Mouse (Mus musculus): ENCODE results near the gene Cd300ld4. TPM values are rescaled to one million over a fixed set of nuclear protein-coding genes. Genes with fewer than 3 reads are reported as not detected.

The Cd300ld4 gene
- polyA plus RNA-seq, 1 experiment from 2014 or later, result not detected

Other genes with a start within 250 kb of the Cd300ld4 start
- gene Btbd17, start 231.1 kb downstream of the Cd300ld4 start, polyA plus RNA-seq (2016; fragmentation: Nextera tagmentation; extraction: Ambion mirVana), result 61.0 and 68.5 TPM in 2 replicates
- not detected in 2 replicates for gene Gpr142, start 228.1 kb downstream of the Cd300ld4 start, polyA plus RNA-seq (2016; fragmentation: Nextera tagmentation; extraction: Ambion mirVana)
- gene Gprc5c, start 175.9 kb downstream of the Cd300ld4 start, polyA plus RNA-seq (2016; fragmentation: Nextera tagmentation; extraction: Ambion mirVana), result 10.4 and 16.8 TPM in 2 replicates
- gene Cd300a, start 137.0 kb downstream of the Cd300ld4 start, polyA plus RNA-seq (2016; fragmentation: Nextera tagmentation; extraction: Ambion mirVana), result 0.71 and 0.97 TPM in 2 replicates
- 0.08 TPM in 1 of 2 replicates, not detected in the other for gene Cd300lb, start 92.6 kb downstream of the Cd300ld4 start, polyA plus RNA-seq (2016; fragmentation: Nextera tagmentation; extraction: Ambion mirVana)
- gene Cd300c, start 57.9 kb downstream of the Cd300ld4 start, polyA plus RNA-seq (2016; fragmentation: Nextera tagmentation; extraction: Ambion mirVana), result not detected in 2 replicates
- 0.10 and 0.11 TPM in 2 replicates for gene Cd300ld, start 37.1 kb downstream of the Cd300ld4 start, polyA plus RNA-seq (2016; fragmentation: Nextera tagmentation; extraction: Ambion mirVana)
- 0.85 and 1.2 TPM in 2 replicates for gene Cd300c2, start 25.1 kb downstream of the Cd300ld4 start, polyA plus RNA-seq (2016; fragmentation: Nextera tagmentation; extraction: Ambion mirVana)
- gene Cd300ld2, start 10.8 kb downstream of the Cd300ld4 start, polyA plus RNA-seq (2016; fragmentation: Nextera tagmentation; extraction: Ambion mirVana), result not detected in 2 replicates
- gene Cd300ld5, start 10.8 kb upstream of the Cd300ld4 start, polyA plus RNA-seq (2016; fragmentation: Nextera tagmentation; extraction: Ambion mirVana), result not detected in 2 replicates
- not detected in 2 replicates for gene Cd300ld3, start 21.4 kb upstream of the Cd300ld4 start, polyA plus RNA-seq (2016; fragmentation: Nextera tagmentation; extraction: Ambion mirVana)
- not detected in 2 replicates for gene Cd300e, start 35.2 kb upstream of the Cd300ld4 start, polyA plus RNA-seq (2016; fragmentation: Nextera tagmentation; extraction: Ambion mirVana)
- 1.5 TPM in 2 replicates for gene Rab37, start 64.4 kb upstream of the Cd300ld4 start, polyA plus RNA-seq (2016; fragmentation: Nextera tagmentation; extraction: Ambion mirVana)
- 0.15 and 0.24 TPM in 2 replicates for gene Cd300lf, start 107.0 kb upstream of the Cd300ld4 start, polyA plus RNA-seq (2016; fragmentation: Nextera tagmentation; extraction: Ambion mirVana)
- 34.3 and 34.6 TPM in 2 replicates for gene Slc9a3r1, start 136.3 kb upstream of the Cd300ld4 start, polyA plus RNA-seq (2016; fragmentation: Nextera tagmentation; extraction: Ambion mirVana)
- gene Tmem104, start 160.5 kb upstream of the Cd300ld4 start, polyA plus RNA-seq (2016; fragmentation: Nextera tagmentation; extraction: Ambion mirVana), result 7.9 and 9.2 TPM in 2 replicates
- 18.5 and 19.2 TPM in 2 replicates for gene Nat9, start 160.8 kb upstream of the Cd300ld4 start, polyA plus RNA-seq (2016; fragmentation: Nextera tagmentation; extraction: Ambion mirVana)
- gene Grin2c, start 240.2 kb upstream of the Cd300ld4 start, polyA plus RNA-seq (2016; fragmentation: Nextera tagmentation; extraction: Ambion mirVana), result 0.06 and 0.17 TPM in 2 replicates

All from midbrain, embryonic 12.5 days (tissue).